Mouse (Mus musculus): ENCODE data around the gene Rad54l. TPM values are rescaled to one million over a fixed set of nuclear protein-coding genes. Genes with fewer than 3 reads are reported as not detected.

Gene Rad54l
- total RNA-seq (2023): 1.4 TPM

GRCm38 (mm10) chr4:116123602-116124519 is at the start of gene Rad54l, which contains the start of gene Pomgnt1:
TSS of gene Rad54l (minus strand) at chr4:116123690.
TSS of gene Pomgnt1 (plus strand) at chr4:116123840.

GRCm38 (mm10) chr4:116173072-116173471 is 49.6 kb upstream of the Rad54l start, which contains the start of the genes 1700042G07Rik and Gm49337:
TSS of gene 1700042G07Rik (plus strand) at chr4:116173372.
TSS of gene Gm49337 (plus strand) at chr4:116173384.

DNA sequence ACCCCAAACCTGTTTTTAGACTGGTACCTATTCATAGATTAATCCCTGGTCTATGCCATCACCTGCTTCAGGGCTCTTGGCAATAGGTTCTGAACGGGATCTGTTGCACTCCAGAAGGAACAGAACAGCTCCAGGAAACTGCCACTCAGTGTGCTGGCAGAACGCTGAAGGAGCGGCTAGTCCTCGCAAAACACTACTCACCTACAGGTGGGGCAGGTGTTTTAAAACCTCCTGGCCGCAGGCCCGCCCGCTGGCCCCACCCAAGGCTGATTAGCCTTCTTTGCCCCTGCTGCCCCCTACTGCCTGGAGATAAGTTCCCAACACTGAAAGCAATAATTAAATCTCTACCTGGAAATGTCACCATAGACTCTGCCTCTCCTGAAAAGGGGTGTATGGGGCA is 43.9 kb upstream of the Rad54l start, which contains the start of gene Tspan1:
Gene Tspan1 (minus strand): TSS at position 198 of the 400 bp plus-strand sequence.

DNA sequence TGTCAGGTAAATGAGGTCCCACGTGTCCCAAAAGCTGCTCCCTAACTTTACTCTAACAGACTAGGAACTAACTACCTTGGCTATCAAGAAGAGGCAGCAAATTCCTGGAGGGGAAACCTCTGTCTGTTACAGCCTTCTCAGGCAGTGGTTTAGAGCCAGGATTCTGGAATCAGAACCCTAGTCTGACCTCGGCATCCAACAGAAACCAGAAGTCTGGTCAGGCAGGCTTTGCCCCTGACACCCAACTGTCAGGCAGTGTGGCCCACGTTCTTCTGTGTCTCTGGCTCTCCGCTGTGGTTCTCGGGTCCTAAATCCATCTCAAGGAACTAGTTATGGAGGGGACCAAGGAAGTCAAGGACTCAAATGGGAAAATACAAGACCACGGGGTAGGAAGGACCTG is 27.7 kb upstream of the Rad54l start, which contains the start of gene Lurap1:
Gene Lurap1 (minus strand): TSS at position 101 of the 400 bp plus-strand sequence.

DNA sequence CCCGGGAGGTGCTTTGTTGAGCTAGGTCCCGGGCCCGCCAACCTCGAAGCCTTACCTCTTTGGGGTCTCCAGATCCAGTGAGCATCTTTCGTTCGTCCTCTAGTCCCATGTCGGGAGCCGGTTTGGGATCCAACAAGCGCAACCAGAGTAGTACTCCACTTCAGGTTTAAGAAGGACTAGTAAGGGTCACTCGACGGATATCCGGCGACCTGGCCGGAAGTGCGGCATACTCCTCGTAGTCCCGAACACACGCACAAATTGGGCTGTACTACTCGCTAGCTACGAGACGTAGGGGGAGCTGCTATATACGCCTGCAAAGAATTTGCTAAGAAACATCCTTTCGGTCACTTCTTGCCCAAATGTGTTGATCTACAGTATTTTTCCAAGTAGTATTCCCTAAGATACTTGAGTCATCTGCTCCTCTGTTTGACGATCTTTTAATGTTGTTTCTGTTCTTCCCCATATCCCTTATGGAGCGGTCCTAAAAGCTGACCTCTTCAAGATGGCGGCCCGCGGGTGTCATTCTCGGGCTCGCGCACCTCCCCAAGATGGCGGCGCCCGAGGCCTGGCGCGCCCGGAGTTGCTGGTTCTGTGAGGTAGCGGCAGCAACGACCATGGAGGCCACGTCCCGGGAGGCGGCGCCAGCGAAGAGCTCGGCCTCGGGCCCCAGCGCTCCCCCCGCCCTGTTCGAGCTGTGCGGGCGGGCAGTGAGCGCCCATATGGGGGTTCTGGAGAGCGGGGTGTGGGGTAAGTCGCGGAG is 48.4 kb downstream of the Rad54l start, which contains the start of the genes Uqcrh and Lrrc41:
Gene Uqcrh (minus strand): TSS at position 211 of the 760 bp plus-strand sequence.
Gene Lrrc41 (plus strand): TSS at position 409 of the 760 bp plus-strand sequence.

DNA sequence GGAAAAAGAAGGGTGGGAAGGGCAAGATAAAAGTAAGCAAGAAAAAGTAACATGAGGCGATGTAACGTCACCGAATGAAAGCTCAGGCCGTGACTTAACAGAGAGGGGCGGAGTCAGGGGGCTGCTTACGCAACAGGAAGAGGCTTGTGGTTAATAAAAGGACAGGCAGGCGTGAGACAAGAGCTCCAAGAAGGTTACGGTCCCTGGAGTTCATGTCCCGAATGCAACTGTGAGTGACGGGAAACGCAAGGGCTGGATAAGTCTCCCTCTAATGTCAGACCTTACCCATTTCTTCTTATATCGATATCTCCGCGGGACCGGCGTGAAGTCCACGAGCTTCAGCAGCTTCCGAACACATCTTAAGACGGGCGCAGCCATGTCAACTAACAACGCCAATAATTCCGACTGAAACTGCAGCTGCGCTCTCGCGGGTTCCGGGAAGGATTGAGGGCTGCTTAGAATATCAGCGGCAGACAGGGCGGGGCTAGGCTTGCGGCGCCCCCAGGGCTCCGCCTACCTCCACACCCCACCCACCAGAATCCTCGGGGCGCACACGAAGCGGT is 70.0 kb downstream of the Rad54l start, which contains the start of gene Nsun4:
Gene Nsun4 (minus strand): TSS at position 478 of the 563 bp plus-strand sequence.

Other genes starting within 250 kb of the Rad54l start
- gene Kncn, start 239.3 kb downstream of the Rad54l start, total RNA-seq (2023): 0.65 TPM
- gene 6430628N08Rik, start 233.0 kb downstream of the Rad54l start, total RNA-seq (2023): not detected
- gene Dmbx1, start 183.8 kb downstream of the Rad54l start, total RNA-seq (2023): not detected
- 160 TPM for gene Faah, start 105.8 kb downstream of the Rad54l start, total RNA-seq (2023)
- gene Nsun4, start 69.8 kb downstream of the Rad54l start, total RNA-seq (2023): 47.1 TPM
- gene Uqcrh, start 48.6 kb downstream of the Rad54l start, total RNA-seq (2023): 324 TPM
- gene Lrrc41, start 48.4 kb downstream of the Rad54l start, total RNA-seq (2023): 24.2 TPM
- gene Pomgnt1, start 150 bp upstream of the Rad54l start, total RNA-seq (2023): 31.6 TPM
- 0.50 TPM for gene Lurap1, start 27.6 kb upstream of the Rad54l start, total RNA-seq (2023)
- gene Tspan1, start 43.9 kb upstream of the Rad54l start, total RNA-seq (2023): not detected
- not detected for gene 1700042G07Rik, start 49.7 kb upstream of the Rad54l start, total RNA-seq (2023)
- not detected for gene Gm49337, start 49.7 kb upstream of the Rad54l start, total RNA-seq (2023)
- 3.6 TPM for gene Pik3r3, start 97.9 kb upstream of the Rad54l start, total RNA-seq (2023)